Mouse (Mus musculus) brain, embryonic 14.5 days (tissue): ENCODE measurements around the gene Usp20.

Experiments used
- CTCF ChIP-seq: fragments of 200-500 bp; IDR thresholded peaks from 2 replicates; pipeline ENCODE4 v1.5.1; 2012; ENCODE audit warnings: inconsistent platforms, mild to moderate bottlenecking, moderate library complexity, borderline replicate concordance; ENCODE audit not compliant: insufficient read depth, insufficient read length; ENCODE audit errors: extremely low read depth
- POLR2A ChIP-seq: fragments of 200-500 bp; IDR thresholded peaks from 2 replicates; pipeline ENCODE4 v1.6.1; 2012; ENCODE audit warnings: mild to moderate bottlenecking, inconsistent platforms, borderline replicate concordance; ENCODE audit not compliant: poor library complexity, insufficient read depth, insufficient read length, severe bottlenecking; ENCODE audit errors: extremely low read depth

GRCm38 (mm10) chr2:30933917-30934450, 48.1 kb upstream of the Usp20 start:
- no peak for TF ChIP-seq POLR2A
- peak; percentile 81 for TF ChIP-seq CTCF
